Mouse (Mus musculus) cerebellum, adult 2 months (tissue): ENCODE measurements at regions not wholly inside any gene's neighbourhood (a gene's known extent, or its start where the extent isn't known, plus 50 kb on each side); places are given as distances from the start of the nearest gene placed in this dataset.

Experiments
- CTCF ChIP-seq: fragments of 200-500 bp; IDR thresholded peaks from 2 replicates; pipeline ENCODE4 v1.5.1; 2011; ENCODE audit warnings: low read depth, mild to moderate bottlenecking, control low read depth, low read length, moderate library complexity, borderline replicate concordance; ENCODE audit not compliant: insufficient read depth
- POLR2A ChIP-seq: fragments of 200-500 bp; IDR thresholded peaks from 2 replicates; pipeline ENCODE4 v1.6.1; 2011; ENCODE audit warnings: low read length, control low read depth, borderline replicate concordance; ENCODE audit not compliant: insufficient read depth

- no peak for TF ChIP-seq CTCF
- no peak for TF ChIP-seq POLR2A
Measured at GRCm38 (mm10) chr10:67726351-67726750, 177.6 kb upstream of the Ado start.
